7 mouse cellular contexts compared by ENCODE assay signal in genomic region chr2:30771806-30772460, GRCm38 (mm10). TPM values are rescaled to one million over a fixed set of nuclear protein-coding genes. Genes with fewer than 3 reads are reported as not detected.
A peak's percentile ranks its signal among the peaks of the same experiment; 100 is the strongest.
DNase-seq lines count a peak whose midpoint lies in the region; ATAC-seq lines count a peak whose summit lies in the region.

No protein-coding gene starts in this region.

- DNase-seq in adrenal gland, postnatal 25 days: peak; percentile 83
- DNase-seq in embryo, embryonic 11 days: peak; percentile 66
- DNase-seq in kidney, adult 11 months: peak; percentile 93
- DNase-seq in left cerebral cortex, postnatal 36 days (ENCODE audit: low spot score in 2 of 2): peak; percentile 80 to 84
- DNase-seq in skeletal muscle tissue, adult 2 months (ENCODE audit: low read depth, low spot score): peak; percentile 61

- intact Hi-C loops in left cerebral cortex, postnatal 36 days (cut with DNase I): loop anchor here (5.0 kb wide), 2 partner anchors 50 to 65 kb away; no protein-coding TSS in a partner anchor

- peak; percentile 57 for ATAC-seq in granulocyte monocyte progenitor cell, adult 5-6 weeks (replicated peaks; ENCODE audit: poor library complexity, severe bottlenecking)
- ATAC-seq in megakaryocyte-erythroid progenitor cell, adult 5-6 weeks (replicated peaks; ENCODE audit: low FRiP score, low TSS enrichment, poor library complexity, severe bottlenecking): peak; percentile 90

RNA-seq across cellular contexts. Expression of gene 1700001O22Rik, which starts 31.5 kb away (rescaled TPM):
- 5.0 and 5.9 TPM in 2 replicates for total RNA-seq in adrenal gland, postnatal 25 days (2021)
- not detected in 2 replicates for total RNA-seq in granulocyte monocyte progenitor cell, adult 5-6 weeks (2014; fragmentation: Nextera tagmentation)
- total RNA-seq in granulocyte monocyte progenitor cell, adult 5-6 weeks (2017): 0.73 TPM in 1 of 2 replicates, not detected in the other
- 1 to 10 TPM; 6.7 to 8.5 TPM for total RNA-seq in left cerebral cortex, postnatal 36 days (2021)
- 0.54 and 1.2 TPM in 2 replicates for total RNA-seq in megakaryocyte-erythroid progenitor cell, adult 5-6 weeks (2014; fragmentation: Nextera tagmentation)
- not detected in 2 replicates for total RNA-seq in megakaryocyte-erythroid progenitor cell, adult 5-6 weeks (2017)

RNA-seq across cellular contexts. Expression of gene Ntmt1, which starts 35.7 kb away (rescaled TPM):
- 46.1 and 57.5 TPM in 2 replicates for total RNA-seq in adrenal gland, postnatal 25 days (2021)
- total RNA-seq in granulocyte monocyte progenitor cell, adult 5-6 weeks (2014; fragmentation: Nextera tagmentation): 20.2 and 26.8 TPM in 2 replicates
- 16.2 and 18.6 TPM in 2 replicates for total RNA-seq in granulocyte monocyte progenitor cell, adult 5-6 weeks (2017)
- 10 to 100 TPM; 35.4 to 36.3 TPM for total RNA-seq in left cerebral cortex, postnatal 36 days (2021)
- 23.7 and 36.8 TPM in 2 replicates for total RNA-seq in megakaryocyte-erythroid progenitor cell, adult 5-6 weeks (2014; fragmentation: Nextera tagmentation)
- 9.8 and 14.7 TPM in 2 replicates for total RNA-seq in megakaryocyte-erythroid progenitor cell, adult 5-6 weeks (2017)

RNA-seq across cellular contexts. Expression of gene Asb6, which starts 58.2 kb away (rescaled TPM):
- total RNA-seq in adrenal gland, postnatal 25 days (2021): 29.2 and 31.5 TPM in 2 replicates
- total RNA-seq in granulocyte monocyte progenitor cell, adult 5-6 weeks (2014; fragmentation: Nextera tagmentation): 8.4 and 18.9 TPM in 2 replicates
- 12.2 and 27.1 TPM in 2 replicates for total RNA-seq in granulocyte monocyte progenitor cell, adult 5-6 weeks (2017)
- total RNA-seq in left cerebral cortex, postnatal 36 days (2021): 10 to 100 TPM; 36.1 to 39.8 TPM
- total RNA-seq in megakaryocyte-erythroid progenitor cell, adult 5-6 weeks (2014; fragmentation: Nextera tagmentation): 30.1 and 31.3 TPM in 2 replicates
- total RNA-seq in megakaryocyte-erythroid progenitor cell, adult 5-6 weeks (2017): 16.2 and 37.6 TPM in 2 replicates

Comparison
In these comparisons a context has a peak if more than half of its experiments do, and no peak if none do; other contexts are left out.
1. Peak in every context shown above with its lines: DNase-seq and ATAC-seq.